Mouse (Mus musculus) MEL (cell line): ENCODE results near the gene Crxos.

Source experiments
- CHD1 ChIP-seq: IDR thresholded peaks from 2 replicates; pipeline ENCODE4 v1.6.1; 2012; ENCODE audit warnings: low read depth, mild to moderate bottlenecking, inconsistent platforms, low read length, improper control_type of control experiment
- CHD2 ChIP-seq: IDR thresholded peaks from 2 replicates; pipeline ENCODE4 v1.6.1; 2011; ENCODE audit warnings: low read length, improper control_type of control experiment
- EP300 ChIP-seq, 2 experiments: IDR thresholded peaks; 2 replicates each; pipeline ENCODE4 v1.6.1; 2011; ENCODE audit warnings: improper control_type of control experiment in 2 of 2, low read length in 2 of 2, low read depth in 1 of 2, mild to moderate bottlenecking in 1 of 2
- NRF1 ChIP-seq: IDR thresholded peaks from 2 replicates; pipeline ENCODE4 v1.6.1; 2014; ENCODE audit warnings: low read depth, mild to moderate bottlenecking, inconsistent platforms, low read length, improper control_type of control experiment, moderate library complexity; ENCODE audit not compliant: poor library complexity, insufficient read depth, severe bottlenecking
- USF1 ChIP-seq: IDR thresholded peaks from 2 replicates; pipeline ENCODE4 v1.6.1; 2014; ENCODE audit warnings: low read depth, mild to moderate bottlenecking, inconsistent platforms, low read length, improper control_type of control experiment, moderate library complexity
- ZC3H11A ChIP-seq: IDR thresholded peaks from 2 replicates; pipeline ENCODE4 v1.6.1; 2012; ENCODE audit warnings: low read depth, mild to moderate bottlenecking, inconsistent platforms, low read length, improper control_type of control experiment

DNA sequence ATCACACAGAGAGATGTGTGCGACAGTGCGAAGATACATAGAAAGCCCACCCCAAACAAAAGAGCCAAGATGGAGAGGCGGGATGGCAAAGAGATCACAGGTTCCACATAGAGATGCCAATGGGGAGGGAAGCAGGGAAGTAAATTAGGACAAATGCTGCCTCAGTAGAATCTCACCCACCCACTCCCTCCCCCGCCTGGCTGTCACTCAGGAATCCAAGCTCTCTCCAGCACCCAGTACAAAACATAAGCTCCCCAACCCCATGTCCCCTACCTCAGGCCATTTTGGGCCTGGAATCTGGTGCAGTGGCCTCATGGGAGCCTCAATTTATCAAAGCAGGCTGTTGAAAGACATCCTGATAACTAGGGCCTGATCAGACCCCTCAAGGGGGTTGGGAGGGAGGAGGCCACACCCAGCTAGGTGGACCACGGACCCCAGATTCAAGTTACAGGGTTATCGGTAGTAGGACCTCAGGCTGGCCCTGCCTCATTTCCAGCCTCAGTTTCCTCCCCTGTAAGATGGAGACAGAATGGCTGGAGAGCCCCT, 38.3 kb downstream of the Crxos start:
- TF ChIP-seq CHD1 (no peak), EP300 (IDR thresholded peaks at IDR 0.05; ENCODE audit: low read depth in 1 of 2, low read length in 2 of 2) (no peak), USF1 (no peak), CHD2 (no peak), NRF1 (no peak), ZC3H11A (no peak)
